Mouse (Mus musculus) liver, postnatal 0 days (tissue): ENCODE measurements around the gene Thtpa. TPM values are rescaled to one million over a fixed set of nuclear protein-coding genes. Genes with fewer than 3 reads are reported as not detected.

Source experiments
- ATAC-seq: fragments of 200-750 bp; cut with Nextera tagmentation; 2 replicates; pipeline ENCODE4 v1.8.0; 2017; ENCODE audit warnings: mild to moderate bottlenecking, moderate library complexity
- DNase-seq: peaks from one replicate; pipeline ENCODE4 v3.0.0-alpha.2; 2016
- H3K27ac ChIP-seq: fragments of 300-500 bp; sonication (generic); 2 replicates; pipeline ENCODE4 v1.5.1; 2014; ENCODE audit warnings: antibody characterized with exemption, moderate library complexity, mild to moderate bottlenecking, low read depth
- H3K27me3 ChIP-seq: fragments of 300-500 bp; sonication (generic); 2 replicates; pipeline ENCODE4 v1.6.1; 2014; ENCODE audit warnings: low read length, control low read depth, mixed read lengths; ENCODE audit not compliant: insufficient read depth
- H3K36me3 ChIP-seq: fragments of 300-500 bp; sonication (generic); replicated peaks from 2 replicates; pipeline ENCODE4 v1.6.1; 2014; ENCODE audit warnings: mild to moderate bottlenecking, control low read depth, low read length, moderate library complexity, mixed read lengths; ENCODE audit not compliant: insufficient read depth
- H3K4me1 ChIP-seq: fragments of 300-500 bp; sonication (generic); 2 replicates; pipeline ENCODE4 v1.6.1; 2014; ENCODE audit warnings: antibody characterized with exemption, mild to moderate bottlenecking, control low read depth; ENCODE audit not compliant: insufficient read depth
- H3K4me2 ChIP-seq: fragments of 300-500 bp; sonication (generic); 2 replicates; pipeline ENCODE4 v1.6.1; 2014; ENCODE audit warnings: low read depth, mild to moderate bottlenecking, low read length, moderate library complexity, mixed read lengths
- H3K4me3 ChIP-seq: fragments of 300-500 bp; sonication (generic); 2 replicates; pipeline ENCODE4 v1.5.1; 2014; ENCODE audit warnings: low read depth, low read length
- H3K9ac ChIP-seq: fragments of 300-500 bp; sonication (generic); replicated peaks from 2 replicates; pipeline ENCODE4 v1.6.1; 2014; ENCODE audit warnings: mild to moderate bottlenecking, moderate library complexity
- H3K9me3 ChIP-seq: fragments of 300-500 bp; sonication (generic); 2 replicates; pipeline ENCODE4 v1.6.1; 2016; ENCODE audit warnings: mild to moderate bottlenecking, control low read depth, low read length, mixed read lengths
- CTCF ChIP-seq: sonication (generic); IDR thresholded peaks from 2 replicates; pipeline ENCODE4 v1.5.1; 2016; ENCODE audit warnings: antibody characterized with exemption, low read depth
- EP300 ChIP-seq: IDR thresholded peaks from 2 replicates; pipeline ENCODE4 v1.6.1; 2016; ENCODE audit warnings: antibody characterized with exemption, low read depth, mild to moderate bottlenecking
- WGBS: fragments of 180-500 bp; shearing (Covaris S2); extraction: QIAGEN DNeasy Blood & Tissue Kit; methylation state at CpG from one replicate; pipeline ENCODE4 v1.1.7; 2014; ENCODE audit not compliant: insufficient replicate concordance; 5-methylcytosine and 5-hydroxymethylcytosine counted together
- polyA plus RNA-seq: library from polyadenylated mRNA; unstranded; fragments of >200 nt; fragmentation: Nextera tagmentation; extraction: Ambion mirVana; gene quantifications from 2 replicates; pipeline ENCODE4 v1.2.1, GENCODE M21; 2015

The Thtpa gene
- polyA plus RNA-seq: 5.9 and 7.0 TPM in 2 replicates

DNA sequence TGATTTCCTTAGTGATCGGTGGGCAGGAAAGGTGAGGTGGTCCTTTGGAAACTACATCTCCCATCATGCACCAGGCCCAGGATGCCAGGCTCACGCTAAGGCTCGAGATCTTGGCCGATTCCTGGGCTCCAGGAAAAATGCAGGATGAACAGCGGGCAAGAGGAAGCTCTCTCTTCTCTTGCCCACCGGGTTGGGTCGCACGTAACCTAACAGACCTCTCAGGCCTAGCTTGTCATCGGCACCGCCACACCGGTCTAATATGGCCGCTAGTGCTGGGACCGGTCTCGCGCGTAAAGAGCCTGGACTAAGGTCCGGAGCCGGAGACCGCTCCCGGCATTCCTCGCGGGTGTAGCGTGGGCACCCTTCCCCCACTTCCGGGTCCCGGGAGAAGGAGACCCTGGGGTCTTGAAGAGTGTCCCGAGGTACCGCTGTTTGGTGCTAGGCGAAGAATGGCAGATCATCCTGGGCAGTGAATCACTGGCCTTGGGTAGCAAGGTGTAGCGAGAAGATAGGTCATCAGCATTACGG lies at the start of gene Thtpa:
Thtpa (plus strand) TSS at position 81 of the 528 bp plus-strand sequence.
- H3K4me1 ChIP-seq: peaks cover 29% of the 10 kb centered on the region

DNA sequence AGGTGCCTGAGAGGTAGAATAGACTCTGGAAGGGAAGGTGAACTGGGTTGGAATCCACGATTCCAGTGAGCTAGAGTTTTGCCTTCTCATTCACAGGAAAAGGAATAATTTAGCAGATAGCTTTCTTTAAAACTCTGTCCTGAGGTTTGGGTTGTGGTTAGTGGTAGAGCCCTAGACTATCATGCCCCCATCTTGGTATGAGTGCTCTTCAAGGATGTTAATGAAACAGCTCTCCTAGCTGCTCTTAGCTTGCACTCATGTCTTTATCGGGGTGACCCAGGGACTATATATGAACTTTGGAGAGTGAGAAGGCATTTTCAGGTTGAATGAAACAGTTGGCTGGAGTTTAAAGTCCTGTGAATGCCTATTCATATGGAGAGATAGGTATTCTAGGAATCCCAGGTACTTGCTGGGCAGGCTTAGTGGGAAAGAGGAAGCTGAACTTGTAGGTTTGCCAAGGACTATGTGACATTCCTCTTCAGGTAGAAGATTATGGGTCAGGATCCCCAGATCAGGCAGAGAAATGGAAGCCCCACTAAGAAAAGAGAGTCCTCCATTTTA lies 46.5 kb upstream of the Thtpa start:
- 57% methylated on average over 2 of the region's 2 CpGs for WGBS
- H3K4me3 ChIP-seq: no peak overlapping the region
- TF ChIP-seq CTCF (no peak), EP300 (no peak)
- ATAC-seq (no peak), DNase-seq (no peak)
- no peak overlapping the region for H3K27ac ChIP-seq
- no peaks in the 10 kb centered on the region for H3K36me3 ChIP-seq
- H3K4me1 ChIP-seq: no peaks in the 10 kb centered on the region
- no peak overlapping the region for H3K4me2 ChIP-seq
- no peaks in the 10 kb centered on the region for H3K27me3 ChIP-seq
- H3K9ac ChIP-seq: no peak overlapping the region
- H3K9me3 ChIP-seq: no peaks in the 10 kb centered on the region

More for the DNA sequence above, at the start of gene Thtpa:
- H3K36me3 ChIP-seq: peaks cover 12% of the 10 kb centered on the region
- no peaks in the 10 kb centered on the region for H3K9me3 ChIP-seq
- H3K4me3 ChIP-seq: peak within 1 kb of the TSS; percentile 89
- TF ChIP-seq CTCF (no peak), EP300 (no peak)
- DNase-seq: peak; percentile 81
- H3K9ac ChIP-seq: peak within 1 kb of the TSS; percentile 83
- ATAC-seq: peak; percentile 70
- under 1% methylated on average over 30 of the region's 30 CpGs for WGBS
- H3K27me3 ChIP-seq: no peaks in the 10 kb centered on the region
- peak within 1 kb of the TSS; percentile 80 for H3K27ac ChIP-seq
- H3K4me2 ChIP-seq: peak within 1 kb of the TSS; percentile 91

DNA sequence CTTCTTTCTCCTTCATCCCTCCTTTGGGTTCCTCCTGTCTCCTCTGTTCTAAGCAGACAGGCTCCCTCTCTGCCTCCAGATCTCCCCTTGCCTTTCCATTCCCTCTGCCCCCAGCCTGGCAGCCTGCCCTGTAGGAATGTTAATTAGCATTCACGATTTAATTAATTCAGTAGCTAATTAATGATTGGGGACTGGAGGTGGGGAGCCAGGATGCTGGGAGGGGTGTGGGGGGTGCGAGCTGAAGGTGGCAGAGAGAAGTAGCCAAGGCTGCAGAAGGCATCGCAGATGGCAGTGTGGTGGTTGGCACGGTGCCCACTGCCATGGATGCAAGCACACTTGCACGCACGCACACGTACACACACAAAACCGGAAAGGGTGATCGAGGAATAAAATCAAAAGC lies 42.1 kb upstream of the Thtpa start:
- H3K27ac ChIP-seq: no peak overlapping the region
- ATAC-seq: no peak
- DNase-seq: no peak
- H3K36me3 ChIP-seq: no peaks in the 10 kb centered on the region
- no peaks in the 10 kb centered on the region for H3K27me3 ChIP-seq
- H3K9ac ChIP-seq: no peak overlapping the region
- no peaks in the 10 kb centered on the region for H3K9me3 ChIP-seq
- no peak overlapping the region for H3K4me3 ChIP-seq
- no peak overlapping the region for H3K4me2 ChIP-seq
- no peaks in the 10 kb centered on the region for H3K4me1 ChIP-seq
- 78% methylated on average over 9 of the region's 9 CpGs for WGBS
- TF ChIP-seq EP300: no peak
- no peak for TF ChIP-seq CTCF

DNA sequence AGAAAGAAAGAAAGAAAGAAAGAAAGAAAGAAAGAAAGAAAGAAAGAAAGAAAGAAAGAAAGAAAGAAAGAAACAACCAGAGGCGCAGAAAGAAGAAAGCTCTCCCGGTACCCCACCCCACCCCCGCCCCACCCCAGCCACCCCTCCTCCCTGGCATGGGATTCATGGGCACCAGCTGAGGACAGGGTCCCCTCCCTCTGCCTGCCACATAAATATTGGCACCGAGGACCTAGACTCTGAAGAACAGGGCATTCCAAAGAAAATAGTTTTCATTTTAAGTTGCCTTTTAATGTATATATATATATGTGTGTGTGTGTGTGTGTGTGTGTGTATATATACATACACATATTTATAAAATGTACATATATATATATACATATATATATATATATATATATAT lies 41.5 kb upstream of the Thtpa start:
- Histone ChIP-seq H3K4me1 (no peaks in the 10 kb centered on the region; the same call in 1 of the 2 replicates), H3K4me2 (no peak overlapping the region)
- WGBS: 73% methylated on average over 4 of the region's 4 CpGs

DNA sequence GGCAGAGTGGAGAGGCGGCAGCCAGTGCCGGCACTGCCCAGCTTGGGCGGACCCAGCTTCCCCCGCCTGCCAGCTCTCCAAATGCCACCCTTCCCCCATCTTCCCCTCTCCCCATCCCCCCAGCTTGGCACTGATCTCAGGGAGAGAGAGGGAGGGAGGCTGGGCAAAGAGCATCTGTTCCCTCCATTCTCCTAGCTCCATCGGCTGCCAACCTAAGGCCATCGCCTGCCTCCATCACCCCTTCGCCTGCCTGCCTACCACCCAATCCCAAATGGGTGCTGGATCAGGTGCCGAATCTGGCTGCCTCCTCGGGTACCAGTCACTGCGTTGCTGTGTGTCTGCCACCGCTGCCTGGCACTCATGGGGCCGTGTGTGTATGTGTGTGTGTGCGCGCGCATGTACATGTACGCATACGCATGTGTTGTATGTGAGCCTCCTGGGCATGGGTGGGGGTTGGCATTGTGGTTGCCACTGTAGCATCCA lies 40.8 kb upstream of the Thtpa start:
- Histone ChIP-seq H3K27ac (no peak overlapping the region), H3K4me1 (no peaks in the 10 kb centered on the region; the same call in 1 of the 2 replicates), H3K4me3 (no peak overlapping the region), H3K9me3 (no peaks in the 10 kb centered on the region), H3K36me3 (no peaks in the 10 kb centered on the region), H3K4me2 (no peak overlapping the region), H3K9ac (no peak overlapping the region), H3K27me3 (no peaks in the 10 kb centered on the region)
- 82% methylated on average over 17 of the region's 17 CpGs for WGBS
- no peak for TF ChIP-seq EP300
- no peak for TF ChIP-seq CTCF
- ATAC-seq: no peak
- DNase-seq: no peak

More for the DNA sequence above, 41.5 kb upstream of the Thtpa start:
- H3K27ac ChIP-seq: no peak overlapping the region
- H3K9me3 ChIP-seq: no peaks in the 10 kb centered on the region
- no peaks in the 10 kb centered on the region for H3K27me3 ChIP-seq
- DNase-seq (no peak), ATAC-seq (no peak)
- no peak overlapping the region for H3K9ac ChIP-seq
- TF ChIP-seq EP300 (no peak), CTCF (no peak)
- H3K4me3 ChIP-seq: no peak overlapping the region
- H3K36me3 ChIP-seq: no peaks in the 10 kb centered on the region

DNA sequence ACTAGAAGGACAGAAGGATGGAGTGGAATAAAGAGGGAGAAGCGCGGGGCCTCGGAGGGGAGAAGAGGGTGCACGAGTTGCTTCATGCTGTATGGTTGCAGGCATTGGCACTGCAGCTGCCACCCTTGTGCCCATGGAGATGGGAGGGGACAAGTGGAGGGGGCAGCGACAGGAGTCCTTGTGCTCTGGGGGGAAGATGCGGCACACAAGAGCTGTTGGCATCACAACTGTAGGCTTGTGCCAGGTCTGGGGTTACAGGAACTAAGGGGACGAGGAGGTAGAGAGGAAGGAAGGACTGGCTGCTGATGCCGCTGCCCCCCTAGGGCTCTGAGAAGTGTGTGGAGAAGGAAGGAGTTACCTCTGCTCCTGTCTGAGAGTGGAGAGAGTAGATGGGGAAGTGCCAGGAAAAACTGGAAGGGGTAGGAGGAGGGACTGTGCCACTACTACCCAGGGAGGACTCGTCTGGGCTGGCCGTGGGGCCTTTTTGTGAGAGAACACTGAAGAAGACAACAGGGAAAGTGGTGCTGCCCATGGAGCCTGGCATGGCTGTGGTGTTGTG lies 40.3 kb upstream of the Thtpa start:
- Histone ChIP-seq H3K4me1 (peaks cover under 1% of the 10 kb centered on the region), H3K9ac (no peak overlapping the region), H3K9me3 (no peaks in the 10 kb centered on the region), H3K4me2 (no peak overlapping the region), H3K27ac (no peak overlapping the region), H3K4me3 (no peak overlapping the region), H3K36me3 (no peaks in the 10 kb centered on the region), H3K27me3 (no peaks in the 10 kb centered on the region)
- no peak for DNase-seq
- WGBS: 71% methylated on average over 10 of the region's 10 CpGs
- no peak for TF ChIP-seq EP300
- no peak for TF ChIP-seq CTCF
- no peak for ATAC-seq
